Mouse (Mus musculus) limb, embryonic 15.5 days (tissue): ENCODE measurements at regions not wholly inside any gene's neighbourhood (a gene's known extent, or its start where the extent isn't known, plus 50 kb on each side); places are given as distances from the start of the nearest gene placed in this dataset.

Source experiments
- ATAC-seq: fragments of 200-750 bp; cut with Nextera tagmentation; 2 replicates; pipeline ENCODE4 v1.8.0; 2017; ENCODE audit warnings: low read depth, moderate TSS enrichment; ENCODE audit not compliant: insufficient number of reproducible peaks, low FRiP score, low TSS enrichment
- H3K27ac ChIP-seq: fragments of 300-500 bp; sonication (generic); 2 replicates; pipeline ENCODE4 v1.5.1; 2015; ENCODE audit warnings: moderate library complexity, mild to moderate bottlenecking, inconsistent platforms
- H3K27me3 ChIP-seq: fragments of 300-500 bp; sonication (generic); 2 replicates; pipeline ENCODE4 v1.6.1; 2015; ENCODE audit warnings: inconsistent platforms
- H3K36me3 ChIP-seq: fragments of 300-500 bp; sonication (generic); 2 replicates; pipeline ENCODE4 v1.6.1; 2015; ENCODE audit warnings: inconsistent platforms
- H3K4me1 ChIP-seq: fragments of 300-500 bp; sonication (generic); 2 replicates; pipeline ENCODE4 v1.6.1; 2015; ENCODE audit warnings: inconsistent platforms
- H3K4me2 ChIP-seq: fragments of 300-500 bp; sonication (generic); 2 replicates; pipeline ENCODE4 v1.6.1; 2015; ENCODE audit warnings: mild to moderate bottlenecking, inconsistent platforms
- H3K4me3 ChIP-seq: fragments of 300-500 bp; sonication (generic); 2 replicates; pipeline ENCODE4 v1.5.1; 2015; ENCODE audit warnings: mild to moderate bottlenecking, inconsistent platforms
- H3K9ac ChIP-seq: fragments of 300-500 bp; sonication (generic); 2 replicates; pipeline ENCODE4 v1.6.1; 2015; ENCODE audit warnings: inconsistent platforms
- H3K9me3 ChIP-seq: fragments of 300-500 bp; sonication (generic); 2 replicates; pipeline ENCODE4 v1.6.1; 2016; ENCODE audit warnings: inconsistent platforms
- WGBS: fragments of 180-500 bp; shearing (Covaris S2); methylation state at CpG from one replicate; pipeline ENCODE4 v1.1.7; 2015; 5-methylcytosine and 5-hydroxymethylcytosine counted together

- Histone ChIP-seq H3K36me3 (no peaks in the 10 kb centered on the region), H3K4me3 (no peak overlapping the region), H3K4me2 (no peak overlapping the region; the same call in 1 of the 2 replicates), H3K27ac (peak overlapping the region; percentile 82), H3K9me3 (no peaks in the 10 kb centered on the region), H3K27me3 (no peaks in the 10 kb centered on the region), H3K4me1 (peaks cover 36% of the 10 kb centered on the region), H3K9ac (no peak overlapping the region)
- ATAC-seq = peak; percentile 69
- 34% methylated on average over 7 of the region's 7 CpGs for WGBS
Observed at GRCm38 (mm10) chr6:51333722-51334360, 98.6 kb upstream of the Nfe2l3 start.

- H3K9me3 ChIP-seq = no peaks in the 10 kb centered on the region
- peak overlapping the region; percentile 38; the same call in 1 of the 2 replicates for H3K27ac ChIP-seq
- ATAC-seq = no peak
- H3K36me3 ChIP-seq = no peaks in the 10 kb centered on the region
- H3K4me1 ChIP-seq = peaks cover 32% of the 10 kb centered on the region
- H3K4me3 ChIP-seq = no peak overlapping the region
- H3K4me2 ChIP-seq = no peak overlapping the region
- no peak overlapping the region for H3K9ac ChIP-seq
- whole genome bisulfite sequencing = 82% methylated on average over 5 of the region's 5 CpGs
- H3K27me3 ChIP-seq = no peaks in the 10 kb centered on the region
Observed at GRCm38 (mm10) chr6:51335314-51335713, 97.2 kb upstream of the Nfe2l3 start.

GRCm38 (mm10) chr6:51339301-51339700 is 93.2 kb upstream of the Nfe2l3 start:
- H3K9me3 ChIP-seq = no peaks in the 10 kb centered on the region
- H3K9ac ChIP-seq = no peak overlapping the region
- H3K27me3 ChIP-seq = no peaks in the 10 kb centered on the region
- no peak overlapping the region for H3K4me2 ChIP-seq
- peaks cover 16% of the 10 kb centered on the region for H3K4me1 ChIP-seq
- WGBS = 47% methylated on average over 2 of the region's 2 CpGs
- no peak overlapping the region for H3K27ac ChIP-seq
- no peak overlapping the region for H3K4me3 ChIP-seq
- no peaks in the 10 kb centered on the region for H3K36me3 ChIP-seq
- ATAC-seq = no peak

GRCm38 (mm10) chr6:51347721-51348120 is 84.7 kb upstream of the Nfe2l3 start:
- no peaks in the 10 kb centered on the region for H3K4me1 ChIP-seq
- H3K27me3 ChIP-seq = no peaks in the 10 kb centered on the region
- no peak for ATAC-seq
- no peak overlapping the region for H3K27ac ChIP-seq
- 77% methylated on average over 9 of the region's 9 CpGs for WGBS
- H3K9me3 ChIP-seq = no peaks in the 10 kb centered on the region
- no peak overlapping the region for H3K4me3 ChIP-seq
- no peak overlapping the region for H3K4me2 ChIP-seq
- no peak overlapping the region for H3K9ac ChIP-seq
- no peaks in the 10 kb centered on the region for H3K36me3 ChIP-seq

GRCm38 (mm10) chr6:51349771-51350170 is 82.7 kb upstream of the Nfe2l3 start:
- H3K9me3 ChIP-seq = no peaks in the 10 kb centered on the region
- no peaks in the 10 kb centered on the region for H3K27me3 ChIP-seq
- H3K4me1 ChIP-seq = no peaks in the 10 kb centered on the region
- H3K36me3 ChIP-seq = no peaks in the 10 kb centered on the region
- H3K4me3 ChIP-seq = no peak overlapping the region
- no peak overlapping the region for H3K9ac ChIP-seq
- no peak overlapping the region for H3K27ac ChIP-seq
- ATAC-seq = no peak
- 48% methylated on average over 3 of the region's 3 CpGs for WGBS
- H3K4me2 ChIP-seq = no peak overlapping the region

GRCm38 (mm10) chr6:51355041-51355440 is 77.4 kb upstream of the Nfe2l3 start:
- ATAC-seq = no peak
- no peaks in the 10 kb centered on the region for H3K9me3 ChIP-seq
- no peak overlapping the region for H3K4me2 ChIP-seq
- no peak overlapping the region for H3K27ac ChIP-seq
- 73% methylated on average over 11 of the region's 11 CpGs for WGBS
- no peak overlapping the region for H3K4me3 ChIP-seq
- H3K4me1 ChIP-seq = no peaks in the 10 kb centered on the region
- H3K27me3 ChIP-seq = no peaks in the 10 kb centered on the region
- no peaks in the 10 kb centered on the region for H3K36me3 ChIP-seq
- no peak overlapping the region for H3K9ac ChIP-seq

- 0 out of 2 replicates have a peak, but pooled peaks cover 2% of the 10 kb centered on the region for H3K27me3 ChIP-seq
- H3K4me3 ChIP-seq = no peak overlapping the region
- H3K4me1 ChIP-seq = peaks cover 16% of the 10 kb centered on the region; the same call in 1 of the 2 replicates
- no peak overlapping the region for H3K9ac ChIP-seq
- ATAC-seq = peak; percentile 69
- no peaks in the 10 kb centered on the region for H3K36me3 ChIP-seq
- no peak overlapping the region for H3K4me2 ChIP-seq
- H3K9me3 ChIP-seq = no peaks in the 10 kb centered on the region
- H3K27ac ChIP-seq = peak overlapping the region; percentile 48
- 60% methylated on average over 12 of the region's 12 CpGs for WGBS
Observed at GRCm38 (mm10) chr6:51361611-51362180, 70.8 kb upstream of the Nfe2l3 start.

GRCm38 (mm10) chr6:51362475-51363226 is 69.8 kb upstream of the Nfe2l3 start:
- peak; percentile 59 for ATAC-seq
- Histone ChIP-seq H3K4me1 (peaks cover 16% of the 10 kb centered on the region; the same call in 1 of the 2 replicates), H3K36me3 (no peaks in the 10 kb centered on the region), H3K27ac (peak overlapping the region; percentile 68), H3K27me3 (0 out of 2 replicates have a peak, but pooled peaks cover 2% of the 10 kb centered on the region), H3K9ac (no peak overlapping the region), H3K4me3 (peak overlapping the region; percentile 21), H3K9me3 (no peaks in the 10 kb centered on the region), H3K4me2 (peak overlapping the region; percentile 43)
- WGBS = 4% methylated on average over 15 of the region's 15 CpGs

- no peak for ATAC-seq
- H3K27me3 ChIP-seq = 0 out of 2 replicates have a peak, but pooled peaks cover 2% of the 10 kb centered on the region
- H3K27ac ChIP-seq = no peak overlapping the region
- H3K9me3 ChIP-seq = no peaks in the 10 kb centered on the region
- peaks cover 16% of the 10 kb centered on the region; the same call in 1 of the 2 replicates for H3K4me1 ChIP-seq
- WGBS = 76% methylated on average over 6 of the region's 6 CpGs
- no peaks in the 10 kb centered on the region for H3K36me3 ChIP-seq
- H3K9ac ChIP-seq = no peak overlapping the region
- H3K4me3 ChIP-seq = no peak overlapping the region
- H3K4me2 ChIP-seq = no peak overlapping the region
Observed at GRCm38 (mm10) chr6:51364776-51365175, 67.7 kb upstream of the Nfe2l3 start.

GRCm38 (mm10) chr6:51369771-51370170 is 62.7 kb upstream of the Nfe2l3 start:
- H3K36me3 ChIP-seq = no peaks in the 10 kb centered on the region
- no peaks in the 10 kb centered on the region for H3K27me3 ChIP-seq
- H3K4me3 ChIP-seq = no peak overlapping the region
- 58% methylated on average over 6 of the region's 6 CpGs for WGBS
- no peak for ATAC-seq
- peaks cover 12% of the 10 kb centered on the region; the same call in 1 of the 2 replicates for H3K4me1 ChIP-seq
- H3K4me2 ChIP-seq = no peak overlapping the region
- H3K9ac ChIP-seq = no peak overlapping the region
- no peaks in the 10 kb centered on the region for H3K9me3 ChIP-seq
- H3K27ac ChIP-seq = no peak overlapping the region

GRCm38 (mm10) chr6:51372357-51372756 is 60.1 kb upstream of the Nfe2l3 start:
- 38% methylated on average over 7 of the region's 7 CpGs for WGBS
- no peaks in the 10 kb centered on the region for H3K36me3 ChIP-seq
- H3K27ac ChIP-seq = peak overlapping the region; percentile 59; the same call in 1 of the 2 replicates
- H3K9ac ChIP-seq = no peak overlapping the region
- no peak overlapping the region for H3K4me2 ChIP-seq
- ATAC-seq = 0 out of 2 replicates have a peak, but pooled peaks have one; percentile 52
- no peak overlapping the region for H3K4me3 ChIP-seq
- H3K27me3 ChIP-seq = no peaks in the 10 kb centered on the region
- peaks cover 12% of the 10 kb centered on the region; the same call in 1 of the 2 replicates for H3K4me1 ChIP-seq
- H3K9me3 ChIP-seq = no peaks in the 10 kb centered on the region

GRCm38 (mm10) chr6:51378436-51378835 is 54.0 kb upstream of the Nfe2l3 start:
- H3K4me2 ChIP-seq = no peak overlapping the region
- no peaks in the 10 kb centered on the region for H3K36me3 ChIP-seq
- H3K4me3 ChIP-seq = no peak overlapping the region
- WGBS = 91% methylated on average over 3 of the region's 3 CpGs
- no peaks in the 10 kb centered on the region for H3K27me3 ChIP-seq
- H3K27ac ChIP-seq = no peak overlapping the region
- peaks cover 1% of the 10 kb centered on the region for H3K4me1 ChIP-seq
- no peak for ATAC-seq
- no peak overlapping the region for H3K9ac ChIP-seq
- no peaks in the 10 kb centered on the region for H3K9me3 ChIP-seq
